Mouse (Mus musculus): Measurements from ENCODE around the gene Myh14. TPM values are rescaled to one million over a fixed set of nuclear protein-coding genes. Genes with fewer than 3 reads are reported as not detected.
A peak's percentile ranks its signal among the peaks of the same experiment; 100 is the strongest.

The Myh14 gene
- polyA plus RNA-seq, 1 experiment from 2014 or later: 1.5 TPM

DNA sequence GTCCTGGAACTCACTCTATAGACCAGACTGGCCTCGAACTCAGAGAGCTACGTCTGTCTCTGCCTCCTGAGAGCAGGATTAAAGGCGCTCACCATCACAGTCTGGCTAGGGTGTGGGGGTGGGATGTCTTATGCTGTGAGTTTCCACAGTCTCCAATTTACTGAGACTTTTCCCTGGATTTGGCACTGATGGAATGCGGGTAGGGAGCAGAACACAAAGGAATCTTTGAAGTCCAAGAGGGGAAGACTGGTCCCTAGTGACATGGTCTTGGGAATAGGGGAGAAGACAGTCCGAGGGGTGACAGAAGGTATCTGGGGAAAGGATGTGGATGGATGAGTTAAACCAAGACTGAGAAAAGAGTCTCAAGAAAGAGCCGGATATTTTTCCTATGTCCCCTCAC is 83.0 kb downstream of the Myh14 start:
- no peak for DNase-seq
- Histone ChIP-seq H3K36me3 (replicated peaks; ENCODE audit: insufficient read depth, low read length) (no peaks in the 10 kb centered on the region), H3K27me3 (ENCODE audit: insufficient read depth, low read length) (peaks cover 70% of the 10 kb centered on the region), H3K4me2 (ENCODE audit: low read depth, low read length) (no peak overlapping the region), H3K4me1 (ENCODE audit: insufficient read depth) (peaks cover 29% of the 10 kb centered on the region), H3K9me3 (ENCODE audit: low read length) (no peaks in the 10 kb centered on the region), H3K4me3 (ENCODE audit: low read depth, low read length) (no peak overlapping the region), H3K27ac (ENCODE audit: low read depth) (no peak overlapping the region), H3K9ac (replicated peaks) (no peak overlapping the region)
- ATAC-seq: no peak
- TF ChIP-seq CTCF (IDR thresholded peaks at IDR 0.05; ENCODE audit: low read depth) (no peak), EP300 (IDR thresholded peaks at IDR 0.05; ENCODE audit: low read depth) (no peak)
- 44% methylated on average over 6 of the region's 6 CpGs for WGBS (ENCODE audit: insufficient replicate concordance)

GRCm38 (mm10) chr7:44586930-44587329 is 83.7 kb downstream of the Myh14 start:
- H3K27me3 ChIP-seq (ENCODE audit: insufficient read depth, low read length): peaks cover 63% of the 10 kb centered on the region
- no peak for ATAC-seq
- H3K9me3 ChIP-seq (ENCODE audit: low read length): no peaks in the 10 kb centered on the region
- no peak overlapping the region for H3K9ac ChIP-seq (replicated peaks)
- H3K4me3 ChIP-seq (ENCODE audit: low read depth, low read length): peak overlapping the region; percentile 17; the same call in 1 of the 2 replicates
- 2% methylated on average over 18 of the region's 18 CpGs for WGBS (ENCODE audit: insufficient replicate concordance)
- H3K36me3 ChIP-seq (replicated peaks; ENCODE audit: insufficient read depth, low read length): no peaks in the 10 kb centered on the region
- H3K4me1 ChIP-seq (ENCODE audit: insufficient read depth): peaks cover 29% of the 10 kb centered on the region
- no peak overlapping the region for H3K27ac ChIP-seq (ENCODE audit: low read depth)
- peak overlapping the region; percentile 23; the same call in 1 of the 2 replicates for H3K4me2 ChIP-seq (ENCODE audit: low read depth, low read length)
- TF ChIP-seq CTCF (IDR thresholded peaks at IDR 0.05; ENCODE audit: low read depth) (no peak), EP300 (IDR thresholded peaks at IDR 0.05; ENCODE audit: low read depth) (no peak)
- peak; percentile 47 for DNase-seq

GRCm38 (mm10) chr7:44586518-44586917 is 84.1 kb downstream of the Myh14 start:
- no peak for TF ChIP-seq EP300 (IDR thresholded peaks at IDR 0.05; ENCODE audit: low read depth)
- no peak for TF ChIP-seq CTCF (IDR thresholded peaks at IDR 0.05; ENCODE audit: low read depth)
- no peak overlapping the region for H3K9ac ChIP-seq (replicated peaks)
- ATAC-seq: no peak
- H3K9me3 ChIP-seq (ENCODE audit: low read length): no peaks in the 10 kb centered on the region
- 17% methylated on average over 19 of the region's 19 CpGs for WGBS (ENCODE audit: insufficient replicate concordance)
- no peak for DNase-seq
- H3K27me3 ChIP-seq (ENCODE audit: insufficient read depth, low read length): peaks cover 58% of the 10 kb centered on the region
- H3K27ac ChIP-seq (ENCODE audit: low read depth): no peak overlapping the region
- H3K36me3 ChIP-seq (replicated peaks; ENCODE audit: insufficient read depth, low read length): no peaks in the 10 kb centered on the region; the same call in 1 of the 2 replicates
- peaks cover 26% of the 10 kb centered on the region for H3K4me1 ChIP-seq (ENCODE audit: insufficient read depth)
- no peak overlapping the region for H3K4me2 ChIP-seq (ENCODE audit: low read depth, low read length)
- H3K4me3 ChIP-seq (ENCODE audit: low read depth, low read length): 0 out of 2 replicates have a peak overlapping the region, but pooled peaks have one; percentile 17

DNA sequence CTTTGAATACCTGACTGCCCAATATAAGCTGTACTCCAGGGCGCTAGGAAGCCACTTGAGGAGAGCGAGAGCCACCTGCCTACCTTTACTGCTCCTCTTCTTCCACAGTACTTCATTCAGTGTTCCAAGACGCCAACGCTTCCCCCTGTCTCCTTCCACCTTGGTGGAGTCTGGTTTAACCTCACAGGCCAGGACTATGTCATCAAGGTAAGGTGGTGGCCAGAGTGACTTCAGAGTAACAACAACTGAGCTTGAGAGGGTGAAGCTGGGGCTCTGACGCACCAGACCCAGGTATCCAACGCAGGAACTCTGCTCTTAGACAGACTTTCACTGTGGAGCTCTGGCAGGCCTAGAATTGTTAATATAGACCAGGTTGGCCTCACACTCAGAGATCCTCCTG is 85.0 kb downstream of the Myh14 start:
- WGBS (ENCODE audit: insufficient replicate concordance): 80% methylated on average over 6 of the region's 6 CpGs
- H3K4me3 ChIP-seq (ENCODE audit: low read depth, low read length): no peak overlapping the region
- peaks cover 50% of the 10 kb centered on the region for H3K27me3 ChIP-seq (ENCODE audit: insufficient read depth, low read length)
- no peak for DNase-seq
- H3K27ac ChIP-seq (ENCODE audit: low read depth): no peak overlapping the region
- TF ChIP-seq EP300 (IDR thresholded peaks at IDR 0.05; ENCODE audit: low read depth) (no peak), CTCF (IDR thresholded peaks at IDR 0.05; ENCODE audit: low read depth) (no peak)
- H3K4me2 ChIP-seq (ENCODE audit: low read depth, low read length): no peak overlapping the region
- no peaks in the 10 kb centered on the region for H3K9me3 ChIP-seq (ENCODE audit: low read length)
- H3K9ac ChIP-seq (replicated peaks): no peak overlapping the region
- peaks cover 18% of the 10 kb centered on the region for H3K4me1 ChIP-seq (ENCODE audit: insufficient read depth)
- ATAC-seq: no peak
- no peaks in the 10 kb centered on the region; the same call in 1 of the 2 replicates for H3K36me3 ChIP-seq (replicated peaks; ENCODE audit: insufficient read depth, low read length)

GRCm38 (mm10) chr7:44584921-44585320 is 85.7 kb downstream of the Myh14 start:
- H3K4me3 ChIP-seq (ENCODE audit: low read depth, low read length): no peak overlapping the region
- no peak overlapping the region for H3K4me2 ChIP-seq (ENCODE audit: low read depth, low read length)
- no peaks in the 10 kb centered on the region for H3K9me3 ChIP-seq (ENCODE audit: low read length)
- H3K4me1 ChIP-seq (ENCODE audit: insufficient read depth): peaks cover 14% of the 10 kb centered on the region
- DNase-seq (no peak), ATAC-seq (no peak)
- H3K27me3 ChIP-seq (ENCODE audit: insufficient read depth, low read length): peaks cover 44% of the 10 kb centered on the region
- no peak overlapping the region for H3K9ac ChIP-seq (replicated peaks)
- no peak overlapping the region for H3K27ac ChIP-seq (ENCODE audit: low read depth)
- 76% methylated on average over 6 of the region's 6 CpGs for WGBS (ENCODE audit: insufficient replicate concordance)
- TF ChIP-seq EP300 (IDR thresholded peaks at IDR 0.05; ENCODE audit: low read depth): no peak
- TF ChIP-seq CTCF (IDR thresholded peaks at IDR 0.05; ENCODE audit: low read depth): no peak
- H3K36me3 ChIP-seq (replicated peaks; ENCODE audit: insufficient read depth, low read length): no peaks in the 10 kb centered on the region; the same call in 1 of the 2 replicates

GRCm38 (mm10) chr7:44584265-44584804 is 86.3 kb downstream of the Myh14 start:
- no peak overlapping the region for H3K27ac ChIP-seq (ENCODE audit: low read depth)
- ATAC-seq: no peak
- H3K9ac ChIP-seq (replicated peaks): no peak overlapping the region
- H3K36me3 ChIP-seq (replicated peaks; ENCODE audit: insufficient read depth, low read length): no peaks in the 10 kb centered on the region; the same call in 1 of the 2 replicates
- 48% methylated on average over 4 of the region's 4 CpGs for WGBS (ENCODE audit: insufficient replicate concordance)
- peaks cover 38% of the 10 kb centered on the region for H3K27me3 ChIP-seq (ENCODE audit: insufficient read depth, low read length)
- no peak for TF ChIP-seq CTCF (IDR thresholded peaks at IDR 0.05; ENCODE audit: low read depth)
- no peak for TF ChIP-seq EP300 (IDR thresholded peaks at IDR 0.05; ENCODE audit: low read depth)
- H3K9me3 ChIP-seq (ENCODE audit: low read length): no peaks in the 10 kb centered on the region
- DNase-seq: no peak
- peaks cover 12% of the 10 kb centered on the region for H3K4me1 ChIP-seq (ENCODE audit: insufficient read depth)
- H3K4me2 ChIP-seq (ENCODE audit: low read depth, low read length): no peak overlapping the region
- H3K4me3 ChIP-seq (ENCODE audit: low read depth, low read length): no peak overlapping the region
